Mouse (Mus musculus) T-cell, adult 2 months (primary cell): ENCODE data around the gene Gdpd1.
"Not testable (repeated sequence)": the region's sequence is repeated elsewhere in the genome, so short reads cannot be mapped to it uniquely, and the experiment has no call there.

Experiments used
- DNase-seq: peaks from one replicate; pipeline ENCODE4 v3.0.0; 2022; ENCODE audit warnings: low spot score

The Gdpd1 gene

DNA sequence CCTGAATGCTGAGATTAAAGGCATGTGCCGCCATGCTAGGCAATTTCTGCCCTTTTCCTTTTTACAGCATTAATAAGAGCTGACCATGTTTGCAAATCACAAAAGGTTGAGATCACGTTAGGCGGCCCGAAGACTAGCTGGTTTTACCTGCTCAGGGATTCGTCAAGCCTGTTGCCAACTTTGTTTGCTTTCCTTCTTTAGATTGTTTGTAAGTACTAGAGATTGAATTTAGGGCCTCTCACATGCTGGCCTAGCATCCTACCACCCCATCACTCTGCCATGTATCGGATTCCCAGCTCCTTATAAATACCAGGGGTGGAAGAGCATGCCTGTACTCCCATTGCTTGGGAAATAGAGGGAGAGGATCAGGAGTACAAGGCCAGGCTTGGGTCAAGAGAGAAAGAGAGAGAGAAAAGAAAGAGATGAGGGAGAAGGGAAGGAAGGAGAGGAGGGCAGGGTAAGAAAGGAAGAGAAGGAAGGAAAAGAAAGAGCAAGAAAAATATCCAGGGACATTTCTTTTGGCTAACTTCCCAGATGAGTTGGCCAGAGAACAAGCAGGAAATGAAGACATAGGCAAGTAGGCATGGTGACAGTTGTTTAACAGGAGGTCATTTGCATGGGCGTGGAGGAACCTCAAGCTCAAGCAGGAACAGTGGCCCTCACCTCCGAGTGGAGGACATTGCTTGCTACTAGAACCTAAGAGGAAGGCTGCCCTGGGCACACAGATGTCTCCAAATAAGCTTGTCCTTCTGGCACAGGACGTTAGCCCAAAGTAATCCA, 47.6 kb downstream of the Gdpd1 start:
- no peak for DNase-seq

DNA sequence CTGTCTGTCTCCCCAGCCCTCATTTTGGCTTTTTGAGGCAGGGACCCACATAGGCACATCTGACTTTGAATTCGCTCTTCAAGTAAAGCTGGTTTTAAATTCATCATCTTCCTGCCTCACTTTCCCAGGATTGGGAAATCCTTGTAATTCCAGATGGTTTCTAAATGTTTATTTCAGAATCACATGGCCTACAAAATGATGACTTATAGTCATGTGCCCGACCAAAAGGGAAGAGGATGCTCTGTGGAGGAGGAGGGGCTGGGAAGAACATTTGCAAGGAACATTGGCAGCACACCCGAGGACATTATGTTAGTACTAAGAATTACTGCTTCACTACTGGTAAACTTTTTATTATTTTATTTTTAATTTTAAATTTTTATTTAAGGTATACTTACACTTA, 48.5 kb downstream of the Gdpd1 start:
- no peak for DNase-seq

GRCm38 (mm10) chr11:87023240-87023639, 50.6 kb downstream of the Gdpd1 start:
- DNase-seq, result not testable (repeated sequence)

DNA sequence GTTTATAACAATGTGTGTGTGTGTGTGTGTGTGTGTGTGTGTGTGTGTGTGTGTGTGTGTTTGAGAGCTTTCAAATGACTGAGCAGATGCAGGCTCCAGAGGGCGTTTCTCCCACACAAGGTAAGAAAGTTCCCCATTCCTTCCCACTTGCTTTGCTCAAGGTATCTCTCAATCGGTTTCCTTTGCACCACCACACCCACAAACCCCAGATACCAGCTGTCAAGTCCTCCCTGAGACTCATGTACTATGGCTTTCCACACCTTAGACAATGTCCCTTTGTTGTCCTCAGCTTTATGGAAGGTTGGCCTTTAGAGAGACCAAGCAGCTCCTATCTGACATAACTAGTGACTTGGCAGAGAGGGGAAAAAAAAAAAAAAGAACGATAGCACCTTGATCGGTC, 51.1 kb downstream of the Gdpd1 start:
- no peak for DNase-seq

- DNase-seq, result no peak
Measured at GRCm38 (mm10) chr11:87021551-87021950, 52.3 kb downstream of the Gdpd1 start.

DNA sequence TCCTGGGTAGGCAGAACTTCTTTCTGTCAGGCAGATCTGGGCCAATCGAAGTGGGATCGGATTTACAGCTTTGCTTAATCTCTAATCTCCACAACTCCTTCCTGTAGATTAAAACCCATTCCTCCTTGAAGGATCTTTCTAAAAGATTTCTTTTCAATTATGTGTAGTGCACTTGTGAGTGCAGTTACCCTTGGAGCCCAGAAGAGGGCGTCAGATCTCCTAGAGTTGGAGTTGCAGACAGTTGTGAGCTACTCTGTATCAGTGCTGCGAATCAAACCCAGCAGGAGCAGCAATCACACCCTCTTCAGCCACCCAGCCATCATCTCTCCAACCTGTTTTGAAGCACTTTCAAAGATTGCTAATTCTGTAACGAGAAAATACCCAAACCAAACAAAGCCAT, 53.4 kb downstream of the Gdpd1 start:
- no peak for DNase-seq

- DNase-seq, result no peak
Measured at GRCm38 (mm10) chr11:87019431-87019830, 54.4 kb downstream of the Gdpd1 start.

DNA sequence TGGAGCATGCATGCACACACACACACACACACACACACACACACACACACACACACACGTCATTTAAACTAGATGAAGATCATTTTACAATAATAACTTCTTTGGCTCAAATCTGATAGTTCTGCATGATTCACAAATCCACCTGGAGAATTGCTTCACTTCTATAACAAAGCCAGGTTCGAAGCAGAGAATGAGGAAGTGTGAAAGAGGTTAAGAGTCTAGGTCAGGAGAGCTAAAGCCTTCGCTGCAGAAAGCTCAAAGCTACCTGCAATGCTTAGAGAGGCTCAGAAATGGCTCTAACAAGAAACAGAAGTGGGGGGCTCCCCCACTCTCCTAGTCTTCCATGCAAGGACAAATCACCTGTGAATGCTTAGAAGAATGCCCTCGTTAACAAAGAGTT, 55.8 kb downstream of the Gdpd1 start:
- DNase-seq, result no peak

- no peak for DNase-seq
Measured at GRCm38 (mm10) chr11:87015691-87016090, 58.2 kb downstream of the Gdpd1 start.

- peak; percentile 13 for DNase-seq
Measured at GRCm38 (mm10) chr11:87010476-87010875, 63.4 kb downstream of the Gdpd1 start.

- DNase-seq, result no peak
Measured at GRCm38 (mm10) chr11:87007371-87007770, 66.5 kb downstream of the Gdpd1 start.

DNA sequence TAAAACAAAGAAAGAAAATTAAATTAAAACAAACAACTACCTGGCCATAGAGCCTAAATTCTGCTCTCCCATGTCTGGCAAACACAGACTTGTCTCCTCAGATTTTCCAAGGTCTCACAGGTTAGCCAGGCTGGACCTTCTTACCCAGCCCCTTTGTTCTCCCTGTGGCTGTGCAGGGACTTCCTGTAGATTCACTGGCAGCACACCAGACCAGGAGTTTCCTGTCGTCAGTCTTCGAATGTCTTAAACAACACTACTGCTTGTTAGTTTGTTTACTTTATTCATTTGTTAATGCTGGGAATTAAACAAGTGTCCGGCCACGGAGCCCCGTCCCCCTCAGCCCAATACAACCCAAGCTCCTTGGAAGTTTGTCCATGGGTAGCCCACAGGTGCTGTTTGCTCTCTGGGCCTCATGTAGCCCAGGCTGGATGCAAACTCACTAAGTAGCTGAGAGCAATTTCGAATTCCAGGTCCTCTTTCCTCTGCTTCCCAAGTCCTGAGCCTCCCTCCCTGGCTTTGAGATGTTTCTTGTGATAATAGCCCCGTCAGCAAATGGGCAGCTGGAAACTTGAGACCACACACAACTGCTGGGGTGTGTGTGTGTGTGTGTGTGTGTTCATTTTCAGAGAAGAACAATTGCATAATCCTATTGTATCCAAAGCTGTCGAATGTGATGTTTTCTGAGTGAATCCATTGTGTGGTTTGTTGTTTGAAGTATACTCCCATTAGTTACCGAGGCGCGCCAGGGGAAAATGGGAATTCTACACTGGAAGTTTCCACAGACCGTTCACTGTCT, 68.7 kb downstream of the Gdpd1 start:
- DNase-seq, result no peak

DNA sequence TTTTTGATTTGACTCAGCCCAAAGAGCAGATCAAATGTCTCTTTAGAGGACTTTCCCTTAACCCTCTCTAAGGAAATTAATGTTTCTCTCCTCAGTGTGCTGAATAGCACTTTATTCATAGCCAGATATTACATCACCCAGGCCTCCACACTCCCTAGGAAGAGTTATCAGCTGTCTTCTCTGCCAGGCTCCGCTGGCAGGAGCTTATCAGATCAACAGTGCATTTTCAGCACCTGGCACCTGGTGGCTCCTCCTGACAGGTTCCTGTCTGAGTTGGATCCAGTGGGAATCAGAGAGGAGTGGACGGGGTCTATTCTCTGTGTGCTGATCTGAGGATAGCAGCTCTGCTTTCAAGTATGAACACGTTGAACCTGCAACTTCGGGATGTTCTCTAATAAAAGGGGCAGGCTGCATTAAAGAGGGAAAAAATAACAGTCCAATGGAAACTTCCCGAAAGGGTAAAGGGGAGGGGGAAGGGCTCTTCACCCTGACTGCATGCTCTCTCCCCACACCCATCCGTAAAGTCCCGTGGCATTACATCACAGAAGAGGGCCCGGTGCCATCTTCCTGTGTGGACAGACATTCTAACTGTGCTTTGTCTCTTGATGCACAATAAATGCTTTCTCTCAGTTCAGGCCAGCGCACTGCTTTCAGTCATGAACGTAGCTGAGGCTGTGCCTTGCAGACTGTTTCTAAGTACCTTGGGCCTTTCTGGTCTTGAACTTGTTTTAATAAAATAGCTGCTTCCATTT, 71.6 kb downstream of the Gdpd1 start:
- no peak for DNase-seq

DNA sequence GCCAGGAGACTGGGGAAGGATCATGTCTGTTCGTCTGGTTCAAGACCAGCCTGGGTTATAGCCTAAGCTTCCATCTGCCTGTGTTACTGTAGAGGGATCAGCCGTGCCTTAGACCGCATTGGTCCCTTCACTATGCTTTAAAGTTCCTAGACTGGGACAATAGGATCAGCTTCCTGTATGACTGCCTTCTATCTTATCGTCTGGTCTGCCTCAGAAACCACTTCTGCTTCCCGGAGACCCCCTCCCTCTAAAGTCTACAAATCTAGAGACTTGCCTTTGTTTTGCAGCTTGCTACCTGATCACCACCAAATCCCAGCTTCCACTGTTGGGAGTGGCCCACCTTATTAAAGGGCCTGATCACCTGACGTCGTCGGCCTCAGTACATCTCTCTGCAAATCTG, 72.6 kb downstream of the Gdpd1 start:
- no peak for DNase-seq

GRCm38 (mm10) chr11:86996266-86996665, 77.6 kb downstream of the Gdpd1 start:
- no peak for DNase-seq

DNA sequence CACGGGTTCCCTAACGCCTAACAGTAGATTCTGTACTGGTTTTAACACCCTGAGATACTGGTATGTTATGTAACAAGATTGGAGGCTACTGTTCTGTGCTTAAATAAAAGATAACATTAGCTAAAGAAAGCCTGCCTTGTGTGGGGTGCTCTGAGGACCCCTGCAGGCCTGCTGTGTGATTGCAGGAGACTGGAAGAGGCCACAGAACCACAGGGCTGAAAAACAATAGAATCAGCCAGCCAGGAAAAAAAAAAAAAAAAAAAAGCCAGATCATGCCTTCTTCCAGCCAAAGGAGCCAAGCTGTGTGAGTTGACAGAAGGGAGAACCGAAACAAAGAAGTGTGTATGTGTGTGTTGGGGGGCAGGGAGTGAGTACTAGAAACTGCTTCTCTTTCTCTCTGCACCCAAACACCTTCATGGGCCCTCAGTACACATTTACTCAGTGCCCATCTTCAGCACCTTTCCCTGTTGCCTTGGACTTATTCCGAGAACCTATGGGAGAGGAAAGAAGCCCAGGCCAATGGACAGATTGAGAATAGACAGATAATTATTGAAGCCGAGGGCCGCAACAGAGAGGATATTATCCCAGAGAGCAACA, 78.1 kb downstream of the Gdpd1 start:
- peak; percentile 62 for DNase-seq

GRCm38 (mm10) chr11:86994791-86995624, 78.9 kb downstream of the Gdpd1 start:
- no peak for DNase-seq

DNA sequence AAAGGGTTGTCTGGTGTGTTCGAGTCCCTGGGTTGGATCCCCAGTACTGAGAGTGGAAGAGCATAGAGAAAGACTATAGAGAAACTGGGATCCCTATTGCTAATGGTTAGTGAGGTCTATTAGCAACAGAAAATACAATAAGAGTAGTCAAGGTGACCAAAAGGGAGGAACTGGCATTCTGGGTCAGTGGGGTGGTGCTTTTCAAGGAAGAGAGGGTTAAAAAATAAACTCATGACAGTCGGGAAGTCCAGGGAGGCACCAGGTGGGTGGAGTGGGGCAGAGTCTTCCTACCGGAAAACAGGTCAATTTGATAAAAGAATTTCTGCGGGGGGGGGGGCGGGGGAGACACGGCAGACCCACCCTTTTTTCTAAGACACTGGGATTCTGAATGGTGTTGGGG, 79.5 kb downstream of the Gdpd1 start:
- DNase-seq, result no peak

GRCm38 (mm10) chr11:86993041-86994037, 80.5 kb downstream of the Gdpd1 start, which contains the start of gene Ypel2:
Ypel2 (minus strand) TSS chr11:86993707.
- DNase-seq, result peak; percentile 87

GRCm38 (mm10) chr11:86992461-86992988, 81.3 kb downstream of the Gdpd1 start:
- DNase-seq, result peak; percentile 15
